Mouse (Mus musculus): ENCODE data around the gene Art2b. TPM values are rescaled to one million over a fixed set of nuclear protein-coding genes. Genes with fewer than 3 reads are reported as not detected.

The Art2b gene
- total RNA-seq, 1 experiment from 2014 or later: not detected

Other genes with a start within 250 kb of the Art2b start
- 97.4 and 98.9 TPM in 2 replicates for gene Arap1, start 237.5 kb downstream of the Art2b start, total RNA-seq (2017)
- 6.5 TPM in 1 of 2 replicates, not detected in the other for gene Gm45837, start 174.7 kb downstream of the Art2b start, total RNA-seq (2017)
- 1.7 and 7.0 TPM in 2 replicates for gene Pde2a, start 163.9 kb downstream of the Art2b start, total RNA-seq (2017)
- 29.2 TPM in 2 replicates for gene Clpb, start 78.0 kb upstream of the Art2b start, total RNA-seq (2017)
- gene Phox2a, start 232.7 kb upstream of the Art2b start, total RNA-seq (2017): not detected in 2 replicates

Measured in common myeloid progenitor, adult 5-6 weeks (primary cell).